Mouse (Mus musculus) liver, postnatal 0 days (tissue): Measurements from ENCODE around the gene Ccdc78.

Source experiments
- CTCF ChIP-seq: sonication (generic); IDR thresholded peaks from 2 replicates; pipeline ENCODE4 v1.5.1; 2016; ENCODE audit warnings: antibody characterized with exemption, low read depth
- EP300 ChIP-seq: IDR thresholded peaks from 2 replicates; pipeline ENCODE4 v1.6.1; 2016; ENCODE audit warnings: antibody characterized with exemption, low read depth, mild to moderate bottlenecking

DNA sequence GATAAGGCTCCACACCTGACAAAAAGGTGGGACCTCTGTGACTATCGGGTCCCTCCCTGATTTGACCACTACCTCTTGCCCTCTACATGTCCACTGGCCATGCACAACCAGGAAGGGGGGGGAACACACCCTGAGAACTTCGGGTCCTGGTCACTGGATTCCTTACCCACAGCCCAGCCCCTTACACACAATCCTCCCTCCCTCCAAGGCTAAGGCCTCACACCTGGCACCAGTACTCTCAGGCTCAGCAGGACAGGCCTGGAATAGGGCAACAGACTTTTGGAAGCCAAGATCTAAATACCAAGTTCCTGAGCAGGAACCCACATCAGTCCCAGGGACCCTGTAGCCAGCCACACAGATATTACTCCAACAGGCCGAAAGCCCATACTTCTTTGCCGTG, 52.5 kb downstream of the Ccdc78 start:
- TF ChIP-seq CTCF = no peak
- TF ChIP-seq EP300 = no peak
